Comparison of ENCODE assay signal across 25 mouse cellular contexts in the genomic region with DNA sequence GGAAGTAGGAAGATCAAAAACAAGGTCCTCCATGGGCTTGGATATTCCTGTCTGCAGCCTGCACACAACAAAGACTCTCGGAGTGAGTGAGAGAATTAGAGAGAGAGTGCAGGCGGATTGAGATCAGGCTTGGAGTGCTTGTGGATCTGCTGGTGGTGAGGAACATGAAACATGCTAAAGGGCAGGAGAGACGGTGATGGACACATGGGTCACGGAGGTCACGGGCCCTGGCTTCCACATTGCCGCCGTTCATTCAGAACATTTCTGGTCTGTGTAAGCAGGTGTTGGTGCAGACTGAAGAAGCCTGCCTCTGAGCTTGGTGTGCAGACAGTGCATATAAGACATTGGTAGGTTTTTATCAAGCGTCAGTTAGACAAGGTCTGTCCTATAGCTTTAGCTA. TPM values are rescaled to one million over a fixed set of nuclear protein-coding genes. Genes with fewer than 3 reads are reported as not detected.
DNase-seq lines count a peak whose midpoint lies in the region; ATAC-seq and TF ChIP-seq lines count a peak whose summit lies in the region.
"Had no signal": no experiment of that assay in that cellular context is flagged by ENCODE, and none has a peak within 500 bp of the region (broad histone marks: within the 10 kb centered on the region; RNA-seq: fewer than 3 reads in every experiment).

No protein-coding gene starts in this region.

- TF ChIP-seq EP300 in liver, postnatal 0 days (IDR thresholded peaks at IDR 0.05; ENCODE audit: low read depth) = no peak

- no peak overlapping the region for H3K9ac ChIP-seq in heart, embryonic 12.5 days
- H3K9ac ChIP-seq in kidney, embryonic 15.5 days = no peak overlapping the region
- H3K9ac ChIP-seq in liver, postnatal 0 days (replicated peaks) = no peak overlapping the region
- no peak overlapping the region for H3K9ac ChIP-seq in liver, embryonic 12.5 days
- H3K9ac ChIP-seq: forebrain, postnatal 0 days; heart, embryonic 13.5 days; liver, embryonic 14.5 days; neural tube, embryonic 12.5 days had no signal

- H3K4me1 ChIP-seq in heart, embryonic 12.5 days (replicated peaks) = peaks cover 22% of the 10 kb centered on the region
- peaks cover 58% of the 10 kb centered on the region for H3K4me1 ChIP-seq in kidney, embryonic 15.5 days
- H3K4me1 ChIP-seq in liver, postnatal 0 days (ENCODE audit: insufficient read depth) = peaks cover 6% of the 10 kb centered on the region; the same call in 1 of the 2 replicates
- H3K4me1 ChIP-seq in liver, embryonic 12.5 days = peaks cover 20% of the 10 kb centered on the region
- 0 out of 2 replicates have a peak, but pooled peaks cover 11% of the 10 kb centered on the region for H3K4me1 ChIP-seq in embryonic facial prominence, embryonic 10.5 days
- H3K4me1 ChIP-seq: forebrain, embryonic 10.5 days had no signal

- H3K9me3 ChIP-seq in heart, embryonic 12.5 days (replicated peaks) = no peaks in the 10 kb centered on the region
- no peaks in the 10 kb centered on the region for H3K9me3 ChIP-seq in kidney, embryonic 15.5 days (replicated peaks)
- no peaks in the 10 kb centered on the region for H3K9me3 ChIP-seq in liver, postnatal 0 days (ENCODE audit: low read length)
- no peaks in the 10 kb centered on the region for H3K9me3 ChIP-seq in liver, embryonic 12.5 days (replicated peaks)
- H3K9me3 ChIP-seq in embryonic facial prominence, embryonic 10.5 days = no peaks in the 10 kb centered on the region
- H3K9me3 ChIP-seq: forebrain, embryonic 10.5 days; heart, embryonic 13.5 days; neural tube, embryonic 12.5 days had no signal

- ATAC-seq in heart, embryonic 12.5 days (ENCODE audit: insufficient number of reproducible peaks, low FRiP score) = no peak
- ATAC-seq in kidney, embryonic 15.5 days (replicated peaks; ENCODE audit: low FRiP score) = no peak
- no peak for ATAC-seq in liver, postnatal 0 days
- ATAC-seq in liver, embryonic 12.5 days = no peak
- ATAC-seq: CD4-positive, CD25-positive, alpha-beta regulatory T cell, adult 4 months; forebrain, postnatal 0 days; intestine, postnatal 0 days had no signal

- H3K27ac ChIP-seq in heart, embryonic 12.5 days (ENCODE audit: poor library complexity, severe bottlenecking) = no peak overlapping the region
- H3K27ac ChIP-seq in kidney, embryonic 15.5 days = peak overlapping the region; percentile 91
- H3K27ac ChIP-seq in liver, postnatal 0 days (ENCODE audit: low read depth) = peak overlapping the region; percentile 34; the same call in 1 of the 2 replicates
- H3K27ac ChIP-seq in liver, embryonic 12.5 days = no peak overlapping the region
- H3K27ac ChIP-seq in embryonic facial prominence, embryonic 10.5 days (replicated peaks) = no peak overlapping the region
- H3K27ac ChIP-seq: forebrain, embryonic 10.5 days; liver, embryonic 14.5 days; neural tube, embryonic 12.5 days had no signal

- H3K27me3 ChIP-seq in heart, embryonic 12.5 days (replicated peaks) = no peaks in the 10 kb centered on the region
- H3K27me3 ChIP-seq in kidney, embryonic 15.5 days = no peaks in the 10 kb centered on the region
- no peaks in the 10 kb centered on the region for H3K27me3 ChIP-seq in liver, postnatal 0 days (ENCODE audit: insufficient read depth, low read length)
- no peaks in the 10 kb centered on the region for H3K27me3 ChIP-seq in liver, embryonic 12.5 days (replicated peaks)
- H3K27me3 ChIP-seq in embryonic facial prominence, embryonic 10.5 days (replicated peaks; ENCODE audit: low read depth, poor library complexity, severe bottlenecking) = no peaks in the 10 kb centered on the region
- H3K27me3 ChIP-seq: heart, embryonic 13.5 days; neural tube, embryonic 12.5 days had no signal

- DNase-seq in heart, adult 11 months = peak; percentile 50
- no peak for DNase-seq in kidney, adult 9 months
- DNase-seq in liver, postnatal 0 days = no peak
- peak; percentile 8 for DNase-seq in embryonic facial prominence, embryonic 10.5 days (ENCODE audit: low spot score)
- no peak for DNase-seq in testis, postnatal 14 days (ENCODE audit: low spot score)
- DNase-seq: adrenal gland, postnatal 14 days; cerebellum, adult 2 months; cerebellum, postnatal 25 days; forebrain, postnatal 0 days; gastrocnemius, postnatal 14 days; heart, adult 18-20 months; heart, postnatal 14 days; layer of hippocampus, postnatal 36 days; lung, postnatal 10 days; thymus, adult 2 months had no signal

- peaks cover 41% of the 10 kb centered on the region for H3K36me3 ChIP-seq in heart, embryonic 12.5 days
- H3K36me3 ChIP-seq in kidney, embryonic 15.5 days = peaks cover 53% of the 10 kb centered on the region
- peaks cover 18% of the 10 kb centered on the region for H3K36me3 ChIP-seq in liver, postnatal 0 days (replicated peaks; ENCODE audit: insufficient read depth, low read length)
- H3K36me3 ChIP-seq in liver, embryonic 12.5 days = peaks cover 26% of the 10 kb centered on the region
- H3K36me3 ChIP-seq in embryonic facial prominence, embryonic 10.5 days (replicated peaks) = peaks cover 77% of the 10 kb centered on the region

- WGBS in heart, embryonic 12.5 days = 79% methylated on average over 8 of the region's 8 CpGs
- WGBS in kidney, embryonic 15.5 days = 68% methylated on average over 8 of the region's 8 CpGs
- whole genome bisulfite sequencing in liver, postnatal 0 days (ENCODE audit: insufficient replicate concordance) = 70% methylated on average over 8 of the region's 8 CpGs
- 79% methylated on average over 8 of the region's 8 CpGs for WGBS in liver, embryonic 12.5 days (ENCODE audit: insufficient replicate concordance)
- 73% methylated on average over 8 of the region's 8 CpGs for WGBS in embryonic facial prominence, embryonic 10.5 days

- no peak overlapping the region for H3K4me2 ChIP-seq in heart, embryonic 12.5 days
- H3K4me2 ChIP-seq in kidney, embryonic 15.5 days = no peak overlapping the region
- H3K4me2 ChIP-seq in liver, postnatal 0 days (ENCODE audit: low read depth, low read length) = no peak overlapping the region
- no peak overlapping the region for H3K4me2 ChIP-seq in liver, embryonic 12.5 days
- H3K4me2 ChIP-seq: heart, embryonic 13.5 days; midbrain, embryonic 11.5 days; neural tube, embryonic 12.5 days had no signal

- TF ChIP-seq CTCF in liver, postnatal 0 days (IDR thresholded peaks at IDR 0.05; ENCODE audit: low read depth) = no peak

- no peak overlapping the region for H3K4me3 ChIP-seq in heart, embryonic 12.5 days
- no peak overlapping the region for H3K4me3 ChIP-seq in kidney, embryonic 15.5 days (replicated peaks)
- no peak overlapping the region for H3K4me3 ChIP-seq in liver, postnatal 0 days (ENCODE audit: low read depth, low read length)
- H3K4me3 ChIP-seq in liver, embryonic 12.5 days = no peak overlapping the region
- H3K4me3 ChIP-seq in embryonic facial prominence, embryonic 10.5 days = no peak overlapping the region
- H3K4me3 ChIP-seq: forebrain, embryonic 10.5 days; heart, embryonic 13.5 days; neural tube, embryonic 12.5 days had no signal

RNA-seq across cellular contexts. Expression of gene Trp53bp2, which starts 50.5 kb away (rescaled TPM):
- polyA plus RNA-seq in heart, embryonic 12.5 days (2016; fragmentation: Nextera tagmentation; extraction: Ambion mirVana) = 18.9 and 19.8 TPM in 2 replicates
- polyA plus RNA-seq in kidney, embryonic 15.5 days (2015; fragmentation: Nextera tagmentation; extraction: Ambion mirVana) = 27.2 and 27.8 TPM in 2 replicates
- 3.3 and 4.1 TPM in 2 replicates for polyA plus RNA-seq in liver, postnatal 0 days (2015; fragmentation: Nextera tagmentation; extraction: Ambion mirVana)
- 5.3 and 5.6 TPM in 2 replicates for polyA plus RNA-seq in liver, embryonic 12.5 days (2016; fragmentation: Nextera tagmentation; extraction: Ambion mirVana)
- 34.1 and 35.6 TPM in 2 replicates for polyA plus RNA-seq in embryonic facial prominence, embryonic 10.5 days (2016; fragmentation: Nextera tagmentation; extraction: Ambion mirVana)

RNA-seq across cellular contexts. Expression of gene Capn2, which starts 58.0 kb away (rescaled TPM):
- 119 and 123 TPM in 2 replicates for polyA plus RNA-seq in heart, embryonic 12.5 days (2016; fragmentation: Nextera tagmentation; extraction: Ambion mirVana)
- 119 and 126 TPM in 2 replicates for polyA plus RNA-seq in kidney, embryonic 15.5 days (2015; fragmentation: Nextera tagmentation; extraction: Ambion mirVana)
- 20.6 and 23.6 TPM in 2 replicates for polyA plus RNA-seq in liver, postnatal 0 days (2015; fragmentation: Nextera tagmentation; extraction: Ambion mirVana)
- 35.4 and 36.6 TPM in 2 replicates for polyA plus RNA-seq in liver, embryonic 12.5 days (2016; fragmentation: Nextera tagmentation; extraction: Ambion mirVana)
- 75.1 and 84.8 TPM in 2 replicates for polyA plus RNA-seq in embryonic facial prominence, embryonic 10.5 days (2016; fragmentation: Nextera tagmentation; extraction: Ambion mirVana)

Comparison
In these comparisons a context has a peak if more than half of its experiments do, and no peak if none do; other contexts are left out.
1. H3K27ac ChIP-seq: peak in kidney, embryonic 15.5 days (single experiment) and liver, postnatal 0 days (single experiment); none in heart, embryonic 12.5 days (single experiment), liver, embryonic 12.5 days (single experiment) and embryonic facial prominence, embryonic 10.5 days (single experiment).
2. DNase-seq: peak in heart, adult 11 months (single experiment) and embryonic facial prominence, embryonic 10.5 days (single experiment); none in kidney, adult 9 months (single experiment), liver, postnatal 0 days (single experiment) and testis, postnatal 14 days (single experiment).